Mouse (Mus musculus) liver, embryonic 16.5 days (tissue): ENCODE measurements around the gene Rdh7. TPM values are rescaled to one million over a fixed set of nuclear protein-coding genes. Genes with fewer than 3 reads are reported as not detected.
"Not testable (repeated sequence)": the region's sequence is repeated elsewhere in the genome, so short reads cannot be mapped to it uniquely, and the experiment has no call there.

Experiments
- ATAC-seq: fragments of 200-750 bp; cut with Nextera tagmentation; 2 replicates; pipeline ENCODE4 v1.8.0; 2017; ENCODE audit warnings: low read depth, mild to moderate bottlenecking, moderate number of reproducible peaks, moderate library complexity
- H3K27ac ChIP-seq: fragments of 300-500 bp; sonication (generic); 2 replicates; pipeline ENCODE4 v1.5.1; 2014; ENCODE audit warnings: mild to moderate bottlenecking, low read length
- H3K27me3 ChIP-seq: fragments of 300-500 bp; sonication (generic); 2 replicates; pipeline ENCODE4 v1.6.1; 2014; ENCODE audit warnings: low read depth, low read length, mixed read lengths; ENCODE audit not compliant: control insufficient read depth, insufficient read depth
- H3K36me3 ChIP-seq: fragments of 300-500 bp; sonication (generic); 2 replicates; pipeline ENCODE4 v1.6.1; 2014; ENCODE audit warnings: mild to moderate bottlenecking; ENCODE audit not compliant: control insufficient read depth, insufficient read depth
- H3K4me1 ChIP-seq: fragments of 300-500 bp; sonication (generic); 2 replicates; pipeline ENCODE4 v1.6.1; 2014; ENCODE audit warnings: low read depth, low read length, mixed read lengths; ENCODE audit not compliant: control insufficient read depth
- H3K4me2 ChIP-seq: fragments of 300-500 bp; sonication (generic); 2 replicates; pipeline ENCODE4 v1.6.1; 2014; ENCODE audit warnings: low read depth, low read length, mixed read lengths
- H3K4me3 ChIP-seq: fragments of 300-500 bp; sonication (generic); 2 replicates; pipeline ENCODE4 v1.5.1; 2014; ENCODE audit warnings: low read depth, mild to moderate bottlenecking, low read length
- H3K9ac ChIP-seq: fragments of 300-500 bp; sonication (generic); 2 replicates; pipeline ENCODE4 v1.6.1; 2014; ENCODE audit warnings: low read depth, low read length
- H3K9me3 ChIP-seq: fragments of 300-500 bp; sonication (generic); replicated peaks from 2 replicates; pipeline ENCODE4 v1.6.1; 2016; ENCODE audit warnings: low read length; ENCODE audit not compliant: control insufficient read depth
- WGBS: fragments of 180-500 bp; shearing (Covaris S2); extraction: QIAGEN DNeasy Blood & Tissue Kit; methylation state at CpG from one replicate; pipeline ENCODE4 v1.1.7; 2014; ENCODE audit not compliant: insufficient replicate concordance; 5-methylcytosine and 5-hydroxymethylcytosine counted together
- polyA plus RNA-seq: library from polyadenylated mRNA; unstranded; fragments of >200 nt; fragmentation: Nextera tagmentation; extraction: Ambion mirVana; gene quantifications from 2 replicates; pipeline ENCODE4 v1.2.1, GENCODE M21; 2015

Gene Rdh7
- polyA plus RNA-seq, 1 experiment from 2014 or later: 33.3 TPM

DNA sequence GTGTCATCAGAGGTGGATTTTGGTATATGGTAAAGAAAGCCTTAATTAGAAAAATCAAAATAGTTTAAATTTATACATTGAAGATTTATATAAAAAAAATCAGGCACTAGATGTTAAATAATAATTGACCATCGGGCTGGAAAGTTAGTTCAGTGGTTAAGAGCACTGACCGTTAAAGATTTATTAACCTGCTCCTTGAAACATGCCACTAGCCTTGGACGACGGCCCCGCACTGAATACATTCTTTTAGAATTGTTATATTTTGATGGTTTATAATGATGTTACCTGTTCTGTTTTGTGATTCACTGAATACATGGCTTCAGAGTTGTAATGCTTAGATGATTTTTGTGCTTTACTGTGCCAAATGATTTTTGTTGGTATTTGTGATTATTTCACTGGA, 42.7 kb downstream of the Rdh7 start:
- 76% methylated on average over 5 of the region's 5 CpGs for WGBS
- ATAC-seq, H3K9me3 ChIP-seq, H3K9ac ChIP-seq, H3K4me1 ChIP-seq, H3K36me3 ChIP-seq, H3K27me3 ChIP-seq, H3K27ac ChIP-seq, H3K4me3 ChIP-seq, H3K4me2 ChIP-seq: not testable (repeated sequence)

DNA sequence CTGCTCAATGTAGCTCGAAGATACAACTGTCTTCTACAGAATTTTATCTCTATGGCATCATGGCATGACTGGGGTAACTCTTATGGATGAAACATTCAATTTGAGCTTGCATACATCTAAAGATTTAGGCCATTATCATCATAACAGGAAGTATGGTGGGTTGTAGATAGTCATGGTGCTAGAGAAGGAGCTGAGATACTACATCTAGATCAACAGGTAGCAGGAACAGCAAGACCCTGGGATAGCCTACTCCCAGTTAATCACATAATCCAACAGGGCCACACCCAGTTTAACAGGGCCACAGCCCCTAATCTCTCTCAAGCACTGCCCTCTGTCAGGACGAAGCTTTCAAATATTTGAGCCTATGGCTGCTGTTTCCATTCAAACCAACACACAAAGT, 47.8 kb downstream of the Rdh7 start:
- ATAC-seq: no peak
- 27% methylated on average over 2 of the region's 2 CpGs for WGBS

DNA sequence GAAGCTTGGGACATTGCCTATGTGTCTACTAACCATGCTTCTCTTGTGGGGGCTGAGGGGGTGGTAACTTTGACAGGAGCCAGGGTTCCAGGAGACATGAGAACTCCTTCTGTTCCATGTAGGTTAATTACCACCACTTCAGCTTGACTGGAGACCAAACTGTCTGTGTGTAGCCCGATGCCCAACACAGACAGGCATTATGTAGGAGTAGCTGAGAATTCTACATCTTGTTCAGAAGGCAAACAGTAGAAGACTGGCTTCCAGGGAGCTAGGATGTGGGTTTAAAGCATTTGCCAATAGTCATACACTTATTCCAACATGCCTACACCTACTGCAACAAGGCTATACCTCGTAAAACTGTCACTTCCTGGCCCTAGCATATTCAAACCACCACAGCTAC, 50.1 kb downstream of the Rdh7 start:
- no peak for ATAC-seq

More for the DNA sequence above, 47.8 kb downstream of the Rdh7 start:
- Histone ChIP-seq H3K4me3 (no peak overlapping the region), H3K36me3 (no peaks in the 10 kb centered on the region), H3K9me3 (no peaks in the 10 kb centered on the region), H3K27me3 (no peaks in the 10 kb centered on the region), H3K9ac (no peak overlapping the region), H3K27ac (no peak overlapping the region), H3K4me1 (no peaks in the 10 kb centered on the region), H3K4me2 (no peak overlapping the region)

DNA sequence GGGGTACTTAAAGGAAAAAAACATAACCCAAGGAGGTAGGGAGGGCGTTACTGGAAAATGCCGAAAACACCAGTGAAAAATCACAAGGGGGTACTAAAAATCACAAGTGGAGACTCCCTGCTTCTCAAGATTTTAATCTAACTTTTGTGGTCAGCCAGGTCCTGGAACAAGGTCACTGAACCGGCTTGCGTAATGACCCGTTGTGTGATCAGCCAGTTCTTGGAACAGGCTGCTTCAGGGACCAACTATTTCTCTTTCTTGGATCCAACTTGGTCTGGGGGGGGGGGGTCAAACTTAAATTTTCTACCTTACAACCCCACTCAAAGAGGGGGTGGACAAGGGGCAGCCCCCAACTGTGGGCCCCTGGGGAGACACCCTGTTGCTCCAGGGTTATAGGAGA, 50.8 kb downstream of the Rdh7 start:
- H3K27ac ChIP-seq, ATAC-seq: not testable (repeated sequence)

More for the DNA sequence above, 50.1 kb downstream of the Rdh7 start:
- 69% methylated on average over 2 of the region's 2 CpGs for WGBS
- H3K4me1 ChIP-seq: no peaks in the 10 kb centered on the region
- H3K4me2 ChIP-seq: no peak overlapping the region
- H3K36me3 ChIP-seq: no peaks in the 10 kb centered on the region
- no peaks in the 10 kb centered on the region for H3K9me3 ChIP-seq
- H3K4me3 ChIP-seq: no peak overlapping the region
- no peak overlapping the region for H3K9ac ChIP-seq
- no peaks in the 10 kb centered on the region for H3K27me3 ChIP-seq
- no peak overlapping the region for H3K27ac ChIP-seq

DNA sequence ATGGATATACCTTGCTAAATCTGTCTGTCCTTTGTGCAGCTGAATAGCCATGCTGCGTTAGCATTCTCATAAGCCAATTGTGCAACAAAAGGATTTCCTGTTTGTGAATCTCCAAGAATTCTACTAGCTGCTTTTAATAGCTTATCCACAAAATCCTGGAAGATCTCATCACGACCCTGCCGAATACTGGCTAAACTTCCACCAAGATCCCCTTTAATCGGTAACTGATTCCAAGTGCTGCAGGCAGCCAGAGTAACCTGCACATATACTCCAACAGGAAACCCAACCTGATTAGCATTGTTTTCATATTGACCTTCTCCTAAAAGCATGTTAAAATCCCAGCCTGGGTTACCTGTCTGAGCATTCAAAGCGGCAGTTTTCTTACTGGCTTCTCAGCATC, 53.3 kb downstream of the Rdh7 start:
- Histone ChIP-seq H3K27me3 (no peaks in the 10 kb centered on the region), H3K36me3 (no peaks in the 10 kb centered on the region), H3K9me3 (no peaks in the 10 kb centered on the region), H3K4me3 (no peak overlapping the region), H3K9ac (no peak overlapping the region), H3K4me1 (no peaks in the 10 kb centered on the region), H3K4me2 (no peak overlapping the region), H3K27ac (no peak overlapping the region)
- 58% methylated on average over 5 of the region's 5 CpGs for WGBS
- ATAC-seq: no peak

More for the DNA sequence above, 50.8 kb downstream of the Rdh7 start:
- H3K9ac ChIP-seq, H3K4me3 ChIP-seq, H3K27me3 ChIP-seq, H3K4me2 ChIP-seq, H3K4me1 ChIP-seq, H3K36me3 ChIP-seq, H3K9me3 ChIP-seq: not testable (repeated sequence)
- WGBS: 64% methylated on average over 5 of the region's 5 CpGs

DNA sequence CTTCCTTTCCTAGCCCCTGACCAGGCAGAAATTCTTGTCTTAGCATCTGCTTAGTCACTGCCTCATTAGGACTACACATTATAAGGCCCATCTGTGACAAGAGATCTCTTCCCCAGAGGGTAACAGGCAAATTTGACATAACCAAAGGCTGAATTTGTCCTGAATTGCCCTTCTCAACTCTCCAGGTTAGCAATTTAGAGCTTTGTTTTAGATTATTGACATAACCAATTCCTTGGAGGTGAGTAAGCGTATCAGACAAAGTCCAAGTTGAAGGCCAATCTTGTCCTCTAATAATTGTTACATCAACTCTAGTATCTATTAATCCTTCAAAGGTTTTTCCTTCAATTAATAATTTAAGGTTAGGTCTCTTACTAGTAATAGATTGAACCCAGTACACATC, 54.4 kb downstream of the Rdh7 start:
- not testable (repeated sequence) for H3K36me3 ChIP-seq, H3K27ac ChIP-seq, H3K9me3 ChIP-seq, H3K4me2 ChIP-seq, H3K9ac ChIP-seq, H3K27me3 ChIP-seq, ATAC-seq, H3K4me1 ChIP-seq, H3K4me3 ChIP-seq
- WGBS: 70% methylated on average over 1 of the region's 1 CpGs

Other genes with a start within 250 kb of the Rdh7 start
- gene Stat6, start 245.8 kb downstream of the Rdh7 start, polyA plus RNA-seq: 14.8 and 17.7 TPM in 2 replicates
- gene Nemp1, start 221.9 kb downstream of the Rdh7 start, polyA plus RNA-seq: 6.7 and 7.1 TPM in 2 replicates
- gene Nab2, start 220.2 kb downstream of the Rdh7 start, polyA plus RNA-seq: 3.0 and 3.9 TPM in 2 replicates
- gene Myo1a, start 183.6 kb downstream of the Rdh7 start, polyA plus RNA-seq: 0.11 and 0.55 TPM in 2 replicates
- gene Tac2, start 164.3 kb downstream of the Rdh7 start, polyA plus RNA-seq: 11.3 and 13.1 TPM in 2 replicates
- 0.69 and 0.70 TPM in 2 replicates for gene Zbtb39, start 149.3 kb downstream of the Rdh7 start, polyA plus RNA-seq
- 13.4 and 15.6 TPM in 2 replicates for gene Gpr182, start 137.1 kb downstream of the Rdh7 start, polyA plus RNA-seq
- 0.12 and 0.20 TPM in 2 replicates for gene Rdh1, start 129.1 kb downstream of the Rdh7 start, polyA plus RNA-seq
- gene Rdh16f1, start 129.0 kb downstream of the Rdh7 start, polyA plus RNA-seq: 0.14 and 0.25 TPM in 2 replicates
- gene Rdh9, start 112.4 kb downstream of the Rdh7 start, polyA plus RNA-seq: not detected in 2 replicates
- 0.04 and 0.05 TPM in 2 replicates for gene Rdh16, start 87.7 kb downstream of the Rdh7 start, polyA plus RNA-seq
- 0.11 TPM in 1 of 2 replicates, not detected in the other for gene Rdh19, start 38.9 kb downstream of the Rdh7 start, polyA plus RNA-seq
- gene Rdh16f2, start 22.3 kb downstream of the Rdh7 start, polyA plus RNA-seq: 0.45 and 0.54 TPM in 2 replicates
- gene Sdr9c7, start 9.7 kb upstream of the Rdh7 start, polyA plus RNA-seq: not detected in 2 replicates
- 0.14 and 0.20 TPM in 2 replicates for gene Hsd17b6, start 118.8 kb upstream of the Rdh7 start, polyA plus RNA-seq
- gene Prim1, start 126.4 kb upstream of the Rdh7 start, polyA plus RNA-seq: 60.8 and 69.4 TPM in 2 replicates
- 301 and 339 TPM in 2 replicates for gene Naca, start 146.8 kb upstream of the Rdh7 start, polyA plus RNA-seq
- gene Ptges3, start 170.1 kb upstream of the Rdh7 start, polyA plus RNA-seq: 171 and 201 TPM in 2 replicates
- gene Atp5b, start 194.5 kb upstream of the Rdh7 start, polyA plus RNA-seq: 1,845 and 1,875 TPM in 2 replicates
- 5.4 and 6.0 TPM in 2 replicates for gene Baz2a, start 202.8 kb upstream of the Rdh7 start, polyA plus RNA-seq